Mouse (Mus musculus) limb, embryonic 11.5 days (tissue): ENCODE results near the gene Hbq1a. TPM values are rescaled to one million over a fixed set of nuclear protein-coding genes. Genes with fewer than 3 reads are reported as not detected.
"Not testable (repeated sequence)": the region's sequence is repeated elsewhere in the genome, so short reads cannot be mapped to it uniquely, and the experiment has no call there.

Experiments used
- ATAC-seq: fragments of 200-750 bp; cut with Nextera tagmentation; 2 replicates; pipeline ENCODE4 v1.8.0; 2017; ENCODE audit warnings: low read depth; ENCODE audit not compliant: insufficient number of reproducible peaks, low FRiP score, low TSS enrichment
- DNase-seq: peaks from one replicate; pipeline ENCODE4 v3.0.0-alpha.2; 2015; ENCODE audit warnings: low spot score
- H3K27ac ChIP-seq: fragments of 300-500 bp; sonication (generic); replicated peaks from 2 replicates; pipeline ENCODE4 v1.5.1; 2014; ENCODE audit warnings: low read depth, mild to moderate bottlenecking, low read length
- H3K27me3 ChIP-seq: fragments of 300-500 bp; sonication (generic); 2 replicates; pipeline ENCODE4 v1.6.1; 2014; ENCODE audit warnings: mild to moderate bottlenecking, low read length, mixed read lengths; ENCODE audit not compliant: control insufficient read depth, insufficient read depth
- H3K36me3 ChIP-seq: fragments of 300-500 bp; sonication (generic); 2 replicates; pipeline ENCODE4 v1.6.1; 2014; ENCODE audit warnings: mild to moderate bottlenecking, low read length, moderate library complexity, mixed read lengths; ENCODE audit not compliant: control insufficient read depth, insufficient read depth
- H3K4me1 ChIP-seq: fragments of 300-500 bp; sonication (generic); 2 replicates; pipeline ENCODE4 v1.6.1; 2014; ENCODE audit warnings: low read length, mixed read lengths; ENCODE audit not compliant: control insufficient read depth, insufficient read depth
- H3K4me2 ChIP-seq: fragments of 300-500 bp; sonication (generic); 2 replicates; pipeline ENCODE4 v1.6.1; 2014; ENCODE audit warnings: low read depth, mild to moderate bottlenecking, moderate library complexity; ENCODE audit not compliant: severe bottlenecking
- H3K4me3 ChIP-seq: fragments of 300-500 bp; sonication (generic); 2 replicates; pipeline ENCODE4 v1.5.1; 2014; ENCODE audit warnings: low read depth, low read length
- H3K9ac ChIP-seq: fragments of 300-500 bp; sonication (generic); 2 replicates; pipeline ENCODE4 v1.6.1; 2014; ENCODE audit warnings: mild to moderate bottlenecking, low read length
- H3K9me3 ChIP-seq: fragments of 300-500 bp; sonication (generic); 2 replicates; pipeline ENCODE4 v1.6.1; 2016; ENCODE audit warnings: low read length; ENCODE audit not compliant: control insufficient read depth
- WGBS: fragments of 180-500 bp; shearing (Covaris S2); extraction: QIAGEN DNeasy Blood & Tissue Kit; methylation state at CpG from one replicate; pipeline ENCODE4 v1.1.7; 2014; 5-methylcytosine and 5-hydroxymethylcytosine counted together
- polyA plus RNA-seq: library from polyadenylated mRNA; unstranded; fragments of >200 nt; fragmentation: Nextera tagmentation; extraction: Ambion mirVana; gene quantifications from 2 replicates; pipeline ENCODE4 v1.2.1, GENCODE M21; 2014

The Hbq1a gene
- polyA plus RNA-seq = not detected in 2 replicates

DNA sequence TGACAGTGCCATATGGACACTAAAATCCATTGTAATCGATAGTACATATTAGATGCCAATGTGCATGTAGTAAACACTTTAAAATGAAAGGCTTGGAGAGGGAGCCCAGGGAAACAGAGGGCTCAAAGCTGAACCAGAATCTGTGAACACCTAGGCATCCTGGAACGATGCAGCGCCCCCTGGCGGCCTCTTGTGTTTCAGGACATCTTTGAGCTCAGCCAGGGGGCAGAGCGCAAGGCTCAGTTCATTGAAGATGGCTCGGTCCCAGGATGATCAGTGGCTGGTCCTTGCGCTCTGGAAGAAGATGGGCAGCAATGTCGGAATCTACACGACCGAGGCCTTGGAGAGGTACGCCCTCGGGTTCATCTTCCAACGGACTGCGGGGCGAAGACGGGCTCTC, at the start of gene Hbq1a:
Gene Hbq1a (plus strand): TSS at position 205 of the 400 bp plus-strand sequence.
- H3K27ac ChIP-seq, H3K27me3 ChIP-seq, H3K9me3 ChIP-seq, H3K4me1 ChIP-seq, H3K36me3 ChIP-seq, H3K9ac ChIP-seq, H3K4me3 ChIP-seq: not testable (repeated sequence)
- WGBS = 6% methylated on average over 16 of the region's 16 CpGs
- ATAC-seq (peak; percentile 19; the same call in 1 of the 2 replicates), DNase-seq (peak; percentile 70)
- peak within 1 kb of the TSS; percentile 27; the same call in 1 of the 2 replicates for H3K4me2 ChIP-seq

DNA sequence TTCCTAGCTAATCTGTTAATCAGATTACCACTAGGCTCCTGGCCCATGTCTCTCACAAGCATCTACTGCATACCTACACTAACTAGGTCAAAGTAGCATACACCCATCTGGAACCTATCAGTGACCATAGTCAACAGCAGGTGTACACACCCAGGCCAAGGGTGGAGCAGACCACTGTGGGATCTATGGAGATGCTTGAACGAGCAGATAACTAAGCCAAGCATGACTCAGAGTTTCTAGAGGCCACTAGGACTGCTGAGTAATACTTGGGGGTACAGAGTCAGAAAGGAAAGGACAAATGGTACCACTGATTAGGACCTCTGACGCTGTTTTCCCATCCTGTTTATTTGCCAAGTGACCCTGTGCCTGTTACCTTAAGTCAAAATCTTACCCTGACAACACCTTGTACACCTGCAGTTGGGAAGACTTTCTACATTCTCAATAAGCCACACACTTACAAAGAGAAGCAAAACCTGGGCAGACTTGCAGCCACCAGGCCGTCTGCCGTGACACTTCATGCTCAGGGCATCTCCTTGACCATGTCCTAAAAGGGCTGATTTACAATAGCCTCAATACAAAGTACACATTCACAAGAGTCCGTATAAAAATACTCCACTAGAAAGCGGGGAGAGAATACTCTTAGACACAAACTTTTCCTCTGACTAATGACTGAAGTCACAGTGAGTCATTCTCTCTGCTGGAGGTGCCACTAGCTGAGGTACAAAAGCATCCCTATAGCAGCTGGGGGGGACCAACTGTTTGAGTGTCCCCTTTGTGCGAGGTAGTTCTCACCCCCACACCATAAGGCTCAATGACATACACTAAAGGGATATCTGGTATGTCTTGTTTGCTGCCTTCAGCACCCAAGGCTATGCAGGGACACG, 48.7 kb upstream of the Hbq1a start:
- ATAC-seq (no peak), DNase-seq (no peak)
- no peak overlapping the region for H3K4me2 ChIP-seq
- peaks cover 12% of the 10 kb centered on the region; the same call in 1 of the 2 replicates for H3K36me3 ChIP-seq
- H3K9ac ChIP-seq = no peak overlapping the region
- no peaks in the 10 kb centered on the region for H3K4me1 ChIP-seq
- H3K9me3 ChIP-seq = no peaks in the 10 kb centered on the region
- no peak overlapping the region for H3K4me3 ChIP-seq
- 89% methylated on average over 8 of the region's 8 CpGs for WGBS
- H3K27me3 ChIP-seq = no peaks in the 10 kb centered on the region
- no peak overlapping the region for H3K27ac ChIP-seq

DNA sequence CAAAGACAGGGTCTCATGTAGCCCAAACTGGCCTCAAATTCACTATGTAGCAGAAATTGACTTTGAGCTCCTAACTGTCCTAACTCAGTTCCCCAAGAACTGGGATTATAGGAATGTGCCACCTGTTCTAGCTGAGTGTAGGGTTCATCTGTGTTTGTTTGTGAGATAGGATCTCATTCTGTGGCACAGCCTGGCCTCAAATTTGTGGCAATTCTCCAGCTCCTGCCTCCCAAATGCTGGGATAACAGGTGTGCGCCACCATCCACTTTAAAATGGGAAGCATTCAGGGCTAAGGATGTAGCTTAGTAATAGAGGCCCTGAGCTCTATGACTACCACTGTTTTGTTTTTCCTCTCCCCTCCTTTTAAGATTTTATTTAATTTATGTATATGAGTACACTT, 46.7 kb upstream of the Hbq1a start:
- Histone ChIP-seq H3K9ac (no peak overlapping the region), H3K4me2 (no peak overlapping the region), H3K4me3 (no peak overlapping the region), H3K27me3 (no peaks in the 10 kb centered on the region), H3K4me1 (no peaks in the 10 kb centered on the region), H3K9me3 (no peaks in the 10 kb centered on the region), H3K27ac (no peak overlapping the region), H3K36me3 (peaks cover 8% of the 10 kb centered on the region; the same call in 1 of the 2 replicates)
- 97% methylated on average over 1 of the region's 1 CpGs for WGBS
- DNase-seq (no peak), ATAC-seq (no peak)

DNA sequence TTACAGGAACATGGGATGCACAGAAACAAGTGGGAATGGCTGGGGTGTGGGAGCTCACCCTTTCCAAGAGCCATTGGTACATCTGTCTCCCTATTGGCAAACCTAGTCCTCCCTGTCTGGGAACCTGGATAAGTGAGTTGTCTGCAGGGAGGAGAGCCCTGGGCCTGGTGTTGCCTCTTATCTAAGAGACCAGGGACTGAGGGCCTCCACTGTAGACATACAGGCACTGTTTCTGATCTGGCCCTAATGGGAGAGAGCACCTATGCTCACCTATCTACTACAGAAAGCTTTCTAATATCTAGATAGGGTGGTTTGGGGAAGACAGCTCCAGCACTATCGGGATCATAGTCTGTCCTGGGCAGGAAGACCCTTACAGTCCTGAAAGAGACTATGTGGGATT, 43.7 kb upstream of the Hbq1a start:
- Histone ChIP-seq H3K4me3 (no peak overlapping the region), H3K9ac (no peak overlapping the region), H3K4me2 (no peak overlapping the region), H3K27me3 (no peaks in the 10 kb centered on the region), H3K27ac (no peak overlapping the region), H3K4me1 (no peaks in the 10 kb centered on the region), H3K36me3 (peaks cover 5% of the 10 kb centered on the region; the same call in 1 of the 2 replicates), H3K9me3 (no peaks in the 10 kb centered on the region)
- ATAC-seq = no peak
- 97% methylated on average over 1 of the region's 1 CpGs for WGBS
- no peak for DNase-seq

DNA sequence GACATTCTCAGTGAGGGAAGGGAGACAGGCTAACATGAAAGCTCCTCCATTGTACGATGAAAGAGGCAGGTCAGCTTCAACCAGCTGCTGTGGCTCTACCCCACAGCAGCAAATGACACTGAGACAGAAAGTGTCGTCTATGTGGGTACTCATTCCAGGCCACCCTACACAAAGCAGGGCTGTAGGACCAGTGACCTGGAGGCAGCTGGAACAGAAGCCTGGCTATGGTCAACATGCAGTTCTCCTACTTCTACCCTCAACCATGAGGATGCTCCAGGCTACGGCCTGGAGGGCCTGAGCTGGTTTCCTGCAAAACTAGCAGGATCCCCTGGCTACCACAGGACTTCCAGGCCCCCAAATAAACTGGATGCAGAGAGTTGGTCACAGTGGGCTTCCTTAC, 43.3 kb upstream of the Hbq1a start:
- Histone ChIP-seq H3K9me3 (no peaks in the 10 kb centered on the region), H3K4me3 (no peak overlapping the region), H3K4me1 (no peaks in the 10 kb centered on the region), H3K27ac (no peak overlapping the region), H3K4me2 (no peak overlapping the region), H3K36me3 (peaks cover 4% of the 10 kb centered on the region; the same call in 1 of the 2 replicates), H3K27me3 (no peaks in the 10 kb centered on the region), H3K9ac (no peak overlapping the region)
- no peak for ATAC-seq
- DNase-seq = no peak
- 84% methylated on average over 3 of the region's 3 CpGs for WGBS

DNA sequence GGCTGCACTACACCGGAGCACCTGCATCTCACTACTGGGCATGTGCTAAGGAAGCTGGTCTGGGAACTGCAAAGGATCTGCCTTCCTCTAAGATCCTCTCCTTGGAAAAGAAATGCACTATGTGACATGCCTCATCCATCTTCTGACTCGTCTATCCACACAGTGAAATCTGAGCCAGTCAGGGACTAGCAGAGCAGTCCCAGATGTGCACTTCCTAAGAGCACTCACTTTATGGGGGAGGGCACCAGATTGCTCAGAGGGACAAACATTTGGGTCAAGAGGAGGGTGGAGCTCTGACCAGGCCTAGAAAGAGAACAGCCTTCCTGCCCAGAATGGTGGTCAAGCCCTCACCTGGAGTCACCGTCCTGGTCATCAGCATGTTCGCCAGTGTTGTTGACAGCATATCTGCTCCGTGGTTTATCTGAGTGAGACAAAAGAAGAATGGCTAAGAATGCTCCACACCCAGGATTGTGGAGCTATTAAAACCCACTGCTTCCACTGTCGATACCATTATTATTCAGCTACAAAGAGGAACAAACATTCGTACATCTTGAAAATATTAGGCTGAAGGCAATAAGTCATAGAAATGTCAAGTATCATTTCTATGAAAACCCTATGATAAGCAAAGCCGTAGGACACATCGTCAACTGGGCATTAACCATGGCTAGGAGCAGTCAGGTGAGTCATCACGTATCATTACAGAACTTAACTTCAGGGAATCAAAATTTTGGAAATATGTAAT, 37.0 kb upstream of the Hbq1a start:
- H3K4me2 ChIP-seq = no peak overlapping the region
- no peak overlapping the region for H3K4me3 ChIP-seq
- H3K27me3 ChIP-seq = no peaks in the 10 kb centered on the region
- peaks cover 2% of the 10 kb centered on the region; the same call in 1 of the 2 replicates for H3K36me3 ChIP-seq
- H3K9ac ChIP-seq = no peak overlapping the region
- H3K9me3 ChIP-seq = no peaks in the 10 kb centered on the region
- DNase-seq (no peak), ATAC-seq (no peak)
- WGBS = 74% methylated on average over 10 of the region's 10 CpGs
- no peak overlapping the region for H3K27ac ChIP-seq
- no peaks in the 10 kb centered on the region; the same call in 1 of the 2 replicates for H3K4me1 ChIP-seq

DNA sequence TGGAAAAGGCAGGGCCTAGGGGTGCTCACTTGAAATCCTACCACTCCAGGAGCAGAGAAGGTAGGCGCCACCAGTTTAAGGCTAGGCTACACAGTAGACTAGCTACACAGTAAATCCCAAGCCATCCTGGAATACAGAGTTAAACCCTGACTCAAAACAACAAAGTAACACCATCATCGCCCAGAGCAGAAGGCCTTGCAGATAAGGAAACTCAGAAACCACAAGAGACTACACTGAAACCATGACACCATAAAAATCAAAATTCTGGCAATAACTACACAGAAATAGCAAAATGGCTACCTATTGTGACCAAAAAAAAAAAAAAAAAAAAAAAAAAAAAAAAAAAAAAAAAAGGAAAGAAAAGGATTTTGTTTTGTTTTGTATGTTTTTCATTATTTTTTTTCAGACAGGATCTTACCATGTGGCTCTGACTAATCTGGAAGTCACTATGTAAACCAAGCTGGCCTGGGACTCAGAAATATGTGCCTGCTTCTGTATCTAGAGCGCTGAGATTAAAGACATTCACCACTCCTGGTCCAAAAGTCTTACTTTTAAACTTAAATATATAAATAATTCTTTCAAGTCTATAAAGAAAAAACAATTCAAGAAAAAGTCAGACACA, 34.6 kb upstream of the Hbq1a start:
- no peak overlapping the region for H3K27ac ChIP-seq
- no peak overlapping the region for H3K4me3 ChIP-seq
- H3K4me2 ChIP-seq = no peak overlapping the region
- 98% methylated on average over 3 of the region's 3 CpGs for WGBS
- no peaks in the 10 kb centered on the region; the same call in 1 of the 2 replicates for H3K4me1 ChIP-seq
- H3K9ac ChIP-seq = no peak overlapping the region
- H3K9me3 ChIP-seq = no peaks in the 10 kb centered on the region
- ATAC-seq (no peak), DNase-seq (no peak)
- no peaks in the 10 kb centered on the region for H3K27me3 ChIP-seq
- no peaks in the 10 kb centered on the region for H3K36me3 ChIP-seq

DNA sequence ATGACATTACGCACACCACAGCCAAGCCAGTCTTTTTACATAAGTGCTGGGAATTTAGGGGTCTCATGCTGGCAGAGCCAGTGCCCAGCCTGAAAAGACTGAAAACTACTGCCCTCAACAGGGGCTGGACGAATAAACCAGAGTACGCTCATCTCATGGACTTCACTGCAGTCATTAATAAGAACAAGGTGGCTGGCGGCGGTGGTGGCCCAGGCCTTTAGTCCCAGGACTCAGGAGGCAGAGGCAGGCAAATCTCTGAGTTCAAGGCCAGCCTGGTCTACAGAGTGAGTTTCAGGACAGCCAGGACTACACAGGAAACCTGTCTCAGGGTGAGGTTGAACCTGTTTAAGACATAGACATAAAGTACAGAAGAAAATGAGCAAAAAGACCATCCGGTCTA, 33.7 kb upstream of the Hbq1a start:
- H3K4me1 ChIP-seq = no peaks in the 10 kb centered on the region; the same call in 1 of the 2 replicates
- ATAC-seq = no peak
- WGBS = 94% methylated on average over 6 of the region's 6 CpGs
- H3K27me3 ChIP-seq = no peaks in the 10 kb centered on the region
- H3K4me3 ChIP-seq = no peak overlapping the region
- H3K27ac ChIP-seq = no peak overlapping the region
- H3K9me3 ChIP-seq = no peaks in the 10 kb centered on the region
- no peak overlapping the region; the same call in 1 of the 2 replicates for H3K4me2 ChIP-seq
- no peaks in the 10 kb centered on the region for H3K36me3 ChIP-seq
- H3K9ac ChIP-seq = no peak overlapping the region
- no peak for DNase-seq
